Mouse (Mus musculus) cerebellum, postnatal 36 days (tissue): ENCODE measurements around the gene Foxp3.

ENCODE experiments used
- DNase-seq, 2 experiments: peaks; one replicate each; pipeline ENCODE4 v3.0.0; 2021 to 2022; ENCODE audit warnings: mixed read lengths in 2 of 2

The Foxp3 gene

DNA sequence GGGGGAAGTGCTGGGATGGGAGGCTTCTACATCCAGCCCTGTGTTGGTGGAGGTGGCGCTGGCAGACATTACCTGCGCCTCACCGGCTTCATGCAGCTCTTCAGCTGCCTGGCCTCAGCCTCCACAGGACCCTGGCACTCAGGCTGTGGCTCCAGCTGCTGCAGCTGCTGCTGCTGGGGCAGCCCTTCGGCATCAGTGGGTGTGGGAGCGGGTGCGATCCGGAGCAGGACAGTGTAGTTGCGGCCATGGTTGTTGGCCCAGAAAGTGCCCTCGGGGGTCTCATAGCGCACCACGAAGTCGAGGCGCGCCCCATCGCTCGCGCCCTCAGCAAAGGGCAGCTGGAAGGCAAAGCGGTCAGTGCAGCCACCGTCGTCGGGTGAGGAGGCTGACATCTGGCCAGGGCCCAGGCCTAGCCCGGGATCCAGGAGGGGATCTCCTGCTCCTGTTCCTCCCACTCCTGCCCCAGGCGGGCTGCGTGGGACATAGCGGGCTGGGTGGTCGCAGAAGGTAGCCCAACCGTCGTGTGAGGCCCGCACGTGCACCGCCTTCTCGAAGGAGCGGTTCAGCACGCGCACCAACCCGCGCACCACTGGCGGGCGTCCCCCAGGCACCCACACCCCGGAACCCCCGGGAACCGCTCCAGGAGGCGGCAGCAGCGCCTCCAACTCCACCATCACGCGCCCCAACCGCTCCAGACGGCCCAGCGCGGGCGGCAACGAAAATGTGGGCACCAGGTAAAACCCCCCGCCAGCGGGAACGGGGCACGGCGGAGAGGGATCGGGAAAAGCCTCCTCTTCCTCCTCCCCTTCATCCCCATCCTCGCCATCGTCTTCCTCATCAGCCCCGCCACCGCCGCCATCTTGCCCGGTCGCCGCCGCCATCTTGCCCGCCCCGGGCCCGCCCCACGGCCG is at the start of gene Foxp3:
Foxp3 (plus strand) TSS at position 469 of the 911 bp plus-strand sequence.
- peak in 1 of 2 experiments; percentile 63 for DNase-seq

DNA sequence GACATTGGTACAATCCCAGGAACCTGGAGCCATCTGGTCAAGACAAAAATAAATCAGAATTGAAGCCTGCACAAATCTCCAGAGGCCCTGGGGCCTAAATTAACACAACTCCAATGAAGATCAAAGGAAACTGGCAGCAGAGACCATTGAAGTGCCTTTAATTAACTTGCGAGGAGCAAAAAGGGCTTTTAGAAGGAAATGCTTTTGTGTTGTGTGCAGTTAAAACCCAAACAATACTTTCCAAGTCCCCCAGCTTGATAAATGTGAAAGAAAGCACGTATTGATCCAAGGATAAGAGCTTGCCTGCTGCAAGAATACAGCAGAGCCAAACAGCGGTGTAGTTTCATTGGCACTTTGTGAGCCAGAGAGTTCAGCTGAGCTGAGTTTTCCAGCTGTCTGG is 48.5 kb upstream of the Foxp3 start:
- no peak for DNase-seq

- DNase-seq: no peak
Observed at GRCm38 (mm10) chrX:7553474-7553873, 20.0 kb upstream of the Foxp3 start.

DNA sequence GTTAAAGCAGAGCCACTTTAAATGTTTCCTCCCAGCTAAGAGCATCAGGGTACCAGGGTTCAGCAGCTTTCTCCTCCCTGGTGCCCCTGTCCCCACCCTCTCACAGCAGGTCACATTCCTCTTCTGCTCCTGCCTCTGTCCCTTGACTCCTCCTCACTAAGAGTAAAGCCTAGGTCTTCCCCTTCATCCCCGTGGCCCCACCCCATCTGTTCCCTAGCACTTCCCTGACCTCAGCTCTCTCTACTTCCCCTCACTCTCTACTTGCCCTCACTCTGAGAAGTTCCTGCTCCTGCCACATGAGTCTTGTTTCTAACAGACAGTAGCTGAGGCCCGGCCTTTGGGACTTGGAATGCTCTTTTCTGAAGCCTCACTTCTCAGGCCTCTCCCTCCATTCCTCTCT is 10.4 kb upstream of the Foxp3 start:
- DNase-seq: no peak

GRCm38 (mm10) chrX:7566352-7566751 is 7.1 kb upstream of the Foxp3 start:
- DNase-seq: no peak

GRCm38 (mm10) chrX:7567491-7567890 is 6.0 kb upstream of the Foxp3 start:
- DNase-seq: no peak

DNA sequence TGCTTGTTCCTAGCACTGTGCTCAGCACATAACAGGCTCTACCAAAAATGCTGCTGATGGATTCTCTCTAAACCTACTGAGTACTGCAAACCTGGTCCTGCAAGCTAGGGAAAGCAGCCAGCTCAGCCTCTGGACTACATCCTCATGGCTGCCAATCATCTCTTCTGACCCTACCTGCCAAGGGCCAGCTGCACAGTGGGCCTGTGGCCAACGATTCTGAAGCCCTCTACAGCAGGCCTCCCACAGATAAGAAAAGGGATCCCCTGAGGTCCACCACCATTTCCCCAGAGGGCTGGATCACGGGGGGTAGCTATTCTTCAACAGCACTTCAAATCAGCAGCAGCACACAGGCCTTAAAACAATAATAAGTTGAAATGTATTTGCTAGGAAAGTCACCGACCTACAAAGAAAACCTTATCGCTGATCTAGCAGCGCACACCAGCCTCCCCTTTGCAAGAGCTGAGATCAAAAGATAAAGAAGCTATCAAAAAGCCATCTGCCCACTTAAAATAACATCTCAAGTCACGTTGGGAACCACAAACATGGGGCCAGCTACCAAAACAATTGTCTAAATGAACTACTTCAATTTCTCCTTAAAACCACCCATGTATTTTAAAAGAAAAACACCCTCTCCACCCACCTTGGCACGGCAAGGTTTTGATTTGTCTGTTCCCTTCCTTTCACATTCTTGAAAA is 2.8 kb upstream of the Foxp3 start:
- no peak for DNase-seq

DNA sequence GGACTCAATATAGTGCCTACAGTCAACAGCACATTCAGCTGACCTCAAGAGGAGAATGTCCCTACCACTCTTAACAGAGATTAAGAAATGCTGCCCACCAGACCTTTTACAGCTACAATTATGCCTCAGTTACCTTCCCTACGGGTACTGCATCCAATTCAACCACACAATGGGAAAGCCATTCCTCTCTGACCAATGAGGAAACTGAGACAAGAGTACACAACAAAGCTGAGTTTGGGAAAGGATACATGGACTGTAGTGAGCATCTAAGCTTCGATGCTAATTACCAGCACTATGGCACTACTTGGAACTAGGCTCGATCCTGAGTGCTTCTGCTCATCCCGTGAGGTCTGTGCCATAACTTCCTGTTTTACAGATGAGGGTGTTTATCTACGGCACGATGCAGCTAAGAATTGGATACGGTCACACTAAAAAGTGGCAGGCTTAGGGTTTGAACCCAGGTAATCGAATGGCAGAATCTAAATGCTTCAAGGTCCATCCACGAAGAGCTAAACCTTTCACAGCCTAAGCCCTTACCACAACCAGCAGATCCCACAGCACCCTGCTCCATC is 1.8 kb upstream of the Foxp3 start:
- no peak for DNase-seq

DNA sequence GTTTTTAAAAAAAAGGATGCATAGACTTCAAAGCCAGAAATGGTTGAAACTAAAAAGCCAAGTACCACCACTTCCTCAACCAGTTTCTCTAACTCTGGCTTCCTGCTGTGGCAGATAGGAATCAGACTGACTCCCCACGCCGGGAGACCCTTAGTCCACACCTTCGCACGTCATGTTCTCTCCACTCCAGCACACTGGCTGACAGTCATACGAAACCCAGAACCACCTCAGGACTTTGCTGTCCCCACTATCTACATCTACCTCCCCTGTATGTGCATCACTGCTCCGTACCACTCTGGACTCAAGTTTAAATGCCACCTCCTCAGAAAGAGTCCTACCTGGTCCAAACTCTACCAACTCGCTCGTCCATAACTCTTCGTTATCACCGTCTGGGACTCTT is 978 bp upstream of the Foxp3 start:
- no peak for DNase-seq

DNA sequence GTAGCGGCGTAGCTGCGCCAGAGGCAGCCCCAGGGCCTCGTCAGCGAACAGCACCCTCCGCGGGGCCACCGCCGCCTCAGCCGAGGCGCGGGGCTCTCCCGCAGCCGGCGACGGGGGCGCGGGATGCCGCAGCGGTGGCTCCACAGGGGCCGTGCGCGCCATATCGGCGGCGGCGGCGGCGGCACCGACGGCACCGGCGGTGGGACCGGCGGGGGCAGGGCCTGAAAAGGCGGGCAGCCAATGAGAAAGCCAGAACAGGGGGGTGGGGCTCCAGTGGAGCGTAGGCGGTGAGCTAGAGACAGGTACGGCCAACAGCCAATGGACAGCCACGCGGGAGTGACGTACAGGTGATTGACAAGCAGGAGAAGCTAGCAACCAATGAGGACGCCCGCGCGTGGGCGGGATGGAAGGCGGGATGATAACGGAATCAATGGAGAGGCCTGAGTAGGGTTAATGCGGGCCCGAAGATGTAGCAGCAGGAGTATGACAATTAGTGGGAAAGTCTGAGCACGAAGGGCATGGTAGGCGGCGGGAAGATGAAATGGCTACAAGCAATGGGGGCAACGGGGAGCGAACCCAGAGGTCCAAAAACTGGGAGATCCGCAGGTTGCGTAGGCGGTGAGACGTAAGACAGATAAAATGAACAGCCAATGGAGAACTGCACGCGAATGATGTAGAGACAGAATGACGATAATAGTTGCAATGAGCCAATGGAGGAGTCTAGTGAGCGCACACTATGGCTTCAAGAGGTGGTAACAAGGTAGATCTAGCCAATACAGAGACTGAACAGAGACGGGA is 842 bp downstream of the Foxp3 start, which contains the start of gene Ppp1r3f:
Ppp1r3f (minus strand) TSS at position 197 of the 798 bp plus-strand sequence.
- DNase-seq: peak; percentile 92 to 93

DNA sequence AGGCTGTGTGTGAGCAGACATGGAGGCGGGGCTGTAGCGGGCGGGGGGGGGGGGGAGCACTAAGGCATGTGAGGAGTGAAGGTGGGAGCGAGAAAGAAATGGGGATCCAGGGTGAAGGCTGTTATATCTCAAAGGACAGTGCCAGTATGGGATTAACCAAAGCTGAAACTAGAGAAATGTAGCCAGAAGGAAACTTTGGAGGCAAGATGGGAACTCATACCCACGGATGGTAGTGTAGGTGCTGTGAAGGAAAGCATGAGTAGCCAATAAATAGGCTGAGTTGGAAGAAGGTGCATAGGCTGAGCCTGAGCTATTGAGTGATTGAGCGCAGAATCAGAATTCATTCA is 1.4 kb downstream of the Foxp3 start:
- no peak for DNase-seq

GRCm38 (mm10) chrX:7581151-7581550 is 7.7 kb downstream of the Foxp3 start:
- DNase-seq: no peak

- no peak for DNase-seq
Observed at GRCm38 (mm10) chrX:7583881-7584280, 10.4 kb downstream of the Foxp3 start.

DNA sequence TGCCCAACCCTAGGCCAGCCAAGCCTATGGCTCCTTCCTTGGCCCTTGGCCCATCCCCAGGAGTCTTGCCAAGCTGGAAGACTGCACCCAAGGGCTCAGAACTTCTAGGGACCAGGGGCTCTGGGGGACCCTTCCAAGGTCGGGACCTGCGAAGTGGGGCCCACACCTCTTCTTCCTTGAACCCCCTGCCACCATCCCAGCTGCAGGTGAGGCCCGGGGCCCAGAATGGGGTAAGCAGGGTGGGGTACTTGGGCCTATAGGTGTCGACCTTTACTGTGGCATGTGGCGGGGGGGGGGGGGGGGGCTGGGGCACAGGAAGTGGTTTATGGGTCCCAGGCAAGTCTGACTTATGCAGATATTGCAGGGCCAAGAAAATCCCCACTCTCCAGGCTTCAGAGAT is 12.9 kb downstream of the Foxp3 start:
- no peak for DNase-seq

GRCm38 (mm10) chrX:7595371-7595770 is 21.9 kb downstream of the Foxp3 start:
- no peak for DNase-seq

DNA sequence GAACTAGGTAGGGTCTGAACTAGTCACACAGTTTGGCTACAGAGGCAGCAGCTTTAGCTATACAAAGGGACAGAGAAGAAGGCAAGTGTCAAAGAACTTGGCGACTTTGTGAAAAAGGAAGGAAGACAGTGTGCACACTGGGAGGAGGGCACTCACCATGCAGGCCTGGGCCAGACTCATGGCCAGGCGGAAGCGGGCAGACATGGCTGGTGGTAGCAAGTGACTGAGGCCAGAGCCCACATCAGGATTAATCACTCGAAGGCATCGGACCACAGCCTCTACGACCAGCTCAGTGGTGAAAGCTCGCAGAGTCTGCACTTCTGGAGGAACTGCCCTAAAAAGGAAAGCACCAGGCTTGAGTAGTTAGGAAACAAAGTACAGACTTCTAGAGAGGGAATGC is 30.6 kb downstream of the Foxp3 start:
- no peak for DNase-seq

DNA sequence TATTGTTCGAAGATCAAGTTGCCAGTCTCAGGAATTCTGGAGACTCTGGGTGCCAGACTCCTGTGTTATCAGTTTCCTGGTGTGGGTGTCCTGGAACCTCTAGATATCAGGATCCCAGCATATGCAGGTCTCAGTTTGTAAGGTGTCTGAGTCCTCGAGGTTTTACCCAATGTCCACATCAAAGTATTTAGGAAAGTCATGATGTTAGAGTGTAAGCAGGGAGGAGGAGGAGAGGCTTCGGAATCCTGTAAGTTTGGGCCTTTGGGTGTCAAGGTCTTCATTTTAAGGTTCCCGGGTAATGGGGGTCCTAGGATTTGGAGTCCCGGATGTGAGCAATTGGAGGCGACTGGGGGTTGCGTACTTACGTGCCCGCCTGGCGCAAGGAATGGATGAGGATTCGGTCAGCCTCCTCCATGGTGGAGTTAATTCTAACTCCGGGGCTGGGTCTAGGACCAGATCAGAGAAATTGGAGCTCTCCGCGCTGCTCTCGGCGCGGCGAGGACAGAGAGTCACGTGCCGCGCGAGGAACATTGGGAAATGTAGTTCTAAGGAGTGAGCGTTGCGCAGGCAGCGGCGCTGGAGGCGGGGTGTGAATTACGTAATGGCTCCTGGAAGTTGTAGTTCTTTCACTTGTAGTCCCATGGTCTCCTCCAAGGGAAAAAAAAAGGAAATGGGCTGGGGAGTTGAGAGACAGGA is 31.6 kb downstream of the Foxp3 start, which contains the start of gene Ccdc22:
Ccdc22 (minus strand) TSS at position 639 of the 696 bp plus-strand sequence.
- DNase-seq: peak; percentile 81

- no peak for DNase-seq
Observed at GRCm38 (mm10) chrX:7605575-7605941, 32.1 kb downstream of the Foxp3 start.

DNA sequence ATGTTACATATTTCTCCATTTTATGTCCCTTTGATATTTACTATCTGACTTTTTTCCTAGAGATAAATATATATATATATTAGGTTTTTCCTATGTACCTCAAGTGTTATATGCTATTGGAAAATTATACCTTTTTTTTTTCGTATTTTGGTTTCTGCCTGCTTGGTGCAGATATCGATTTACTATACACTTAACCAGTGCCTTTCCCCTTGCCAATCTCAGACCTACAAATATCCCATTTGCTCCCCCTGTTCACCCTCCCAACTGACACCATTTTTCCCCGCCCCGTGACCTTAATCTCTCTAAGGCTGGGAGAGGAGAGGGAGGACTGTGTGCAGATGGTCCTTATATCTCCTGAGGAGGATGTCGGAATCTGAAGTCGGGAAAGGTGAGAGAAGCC is 33.3 kb downstream of the Foxp3 start, which contains the start of gene Cacna1f:
Cacna1f (plus strand) TSS at position 301 of the 400 bp plus-strand sequence.
- DNase-seq: no peak

- DNase-seq: peak; percentile 20 to 22
Observed at GRCm38 (mm10) chrX:7610035-7610434, 36.6 kb downstream of the Foxp3 start.

- DNase-seq: peak; percentile 14
Observed at GRCm38 (mm10) chrX:7610536-7611258, 37.3 kb downstream of the Foxp3 start.
